Mouse (Mus musculus) heart, embryonic 15.5 days (tissue): ENCODE results near the gene Pmvk. TPM values are rescaled to one million over a fixed set of nuclear protein-coding genes. Genes with fewer than 3 reads are reported as not detected.
"Not testable (repeated sequence)": the region's sequence is repeated elsewhere in the genome, so short reads cannot be mapped to it uniquely, and the experiment has no call there.

Experiments used
- ATAC-seq: fragments of 200-750 bp; cut with Nextera tagmentation; replicated peaks from 2 replicates; pipeline ENCODE4 v1.8.0; 2017; ENCODE audit warnings: low read depth, moderate TSS enrichment; ENCODE audit not compliant: insufficient number of reproducible peaks, insufficient read depth, low FRiP score
- H3K27ac ChIP-seq: fragments of 300-500 bp; sonication (generic); 2 replicates; pipeline ENCODE4 v1.5.1; 2015; ENCODE audit warnings: mild to moderate bottlenecking, inconsistent platforms
- H3K27me3 ChIP-seq: fragments of 300-500 bp; sonication (generic); 2 replicates; pipeline ENCODE4 v1.6.1; 2015; ENCODE audit warnings: inconsistent platforms
- H3K36me3 ChIP-seq: fragments of 300-500 bp; sonication (generic); 2 replicates; pipeline ENCODE4 v1.6.1; 2015; ENCODE audit warnings: mild to moderate bottlenecking, inconsistent platforms
- H3K4me1 ChIP-seq: fragments of 300-500 bp; sonication (generic); replicated peaks from 2 replicates; pipeline ENCODE4 v1.6.1; 2015; ENCODE audit warnings: inconsistent platforms
- H3K4me2 ChIP-seq: fragments of 300-500 bp; sonication (generic); 2 replicates; pipeline ENCODE4 v1.6.1; 2015; ENCODE audit warnings: inconsistent platforms, mild to moderate bottlenecking, moderate library complexity
- H3K4me3 ChIP-seq: fragments of 300-500 bp; sonication (generic); 2 replicates; pipeline ENCODE4 v1.5.1; 2015; ENCODE audit warnings: mild to moderate bottlenecking, inconsistent platforms
- H3K9ac ChIP-seq: fragments of 300-500 bp; sonication (generic); 2 replicates; pipeline ENCODE4 v1.6.1; 2015; ENCODE audit warnings: mild to moderate bottlenecking, inconsistent platforms
- H3K9me3 ChIP-seq: fragments of 300-500 bp; sonication (generic); replicated peaks from 2 replicates; pipeline ENCODE4 v1.6.1; 2016; ENCODE audit warnings: inconsistent platforms
- WGBS: fragments of 180-500 bp; shearing (Covaris S2); methylation state at CpG from one replicate; pipeline ENCODE4 v1.1.7; 2015; ENCODE audit warnings: mixed read lengths; 5-methylcytosine and 5-hydroxymethylcytosine counted together
- polyA plus RNA-seq: library from polyadenylated mRNA; unstranded; fragments of >200 nt; fragmentation: Nextera tagmentation; extraction: Ambion mirVana; gene quantifications from 2 replicates; pipeline ENCODE4 v1.2.1, GENCODE M21; 2015

The Pmvk gene
- polyA plus RNA-seq, 1 experiment from 2014 or later: 47.2 TPM

DNA sequence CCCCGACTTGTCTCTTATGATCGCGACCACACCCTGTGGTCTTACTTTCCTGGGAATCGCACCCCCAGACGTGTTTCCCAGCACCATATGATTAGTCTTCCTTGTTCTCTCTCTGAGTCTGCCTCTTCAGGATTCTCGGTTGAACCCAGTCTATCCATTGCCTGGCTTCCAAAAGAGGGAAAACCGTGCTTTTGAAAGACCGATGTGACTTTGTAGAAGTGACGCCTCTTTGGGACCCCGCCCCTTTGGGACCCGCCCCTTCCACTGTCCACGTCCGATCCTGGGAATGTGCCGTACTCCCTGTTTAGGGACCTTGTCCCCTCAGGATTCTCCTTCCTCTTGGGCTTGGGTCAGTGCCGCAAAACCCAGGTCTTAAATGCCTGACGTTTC lies 35.5 kb upstream of the Pmvk start:
- Histone ChIP-seq H3K4me1 (peaks cover 46% of the 10 kb centered on the region), H3K9ac (peak overlapping the region; percentile 72), H3K27ac (peak overlapping the region; percentile 99), H3K27me3 (no peaks in the 10 kb centered on the region), H3K4me2 (peak overlapping the region; percentile 71), H3K36me3 (peaks cover 31% of the 10 kb centered on the region), H3K9me3 (no peaks in the 10 kb centered on the region), H3K4me3 (peak overlapping the region; percentile 70)
- WGBS: under 1% methylated on average over 16 of the region's 16 CpGs
- peak; percentile 37 for ATAC-seq

DNA sequence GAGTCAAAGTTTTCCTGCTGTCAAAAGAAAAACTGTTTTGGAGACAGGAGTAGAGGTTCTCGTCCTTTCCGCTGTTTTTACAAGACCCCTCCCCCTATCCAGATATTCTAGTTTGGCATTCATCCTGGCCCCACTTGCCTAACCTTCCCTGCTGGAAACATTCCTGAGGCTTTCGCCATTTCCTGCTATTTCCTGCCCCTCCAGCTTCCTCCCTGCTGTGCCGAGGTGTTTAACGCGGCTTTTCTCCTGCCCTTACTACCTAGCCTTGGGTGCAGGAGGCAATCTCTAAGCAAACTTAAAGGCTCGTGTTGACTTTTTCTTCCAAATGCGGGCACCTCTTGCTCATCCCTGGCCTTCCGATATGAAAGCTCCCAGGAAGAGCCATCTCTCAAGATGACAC lies 34.8 kb upstream of the Pmvk start:
- H3K9ac ChIP-seq: peak overlapping the region; percentile 72
- peak overlapping the region; percentile 71 for H3K4me2 ChIP-seq
- peaks cover 33% of the 10 kb centered on the region for H3K36me3 ChIP-seq
- no peaks in the 10 kb centered on the region for H3K27me3 ChIP-seq
- peaks cover 49% of the 10 kb centered on the region for H3K4me1 ChIP-seq
- H3K9me3 ChIP-seq: no peaks in the 10 kb centered on the region
- H3K27ac ChIP-seq: peak overlapping the region; percentile 99
- 1% methylated on average over 9 of the region's 9 CpGs for WGBS
- H3K4me3 ChIP-seq: peak overlapping the region; percentile 70
- no peak for ATAC-seq

DNA sequence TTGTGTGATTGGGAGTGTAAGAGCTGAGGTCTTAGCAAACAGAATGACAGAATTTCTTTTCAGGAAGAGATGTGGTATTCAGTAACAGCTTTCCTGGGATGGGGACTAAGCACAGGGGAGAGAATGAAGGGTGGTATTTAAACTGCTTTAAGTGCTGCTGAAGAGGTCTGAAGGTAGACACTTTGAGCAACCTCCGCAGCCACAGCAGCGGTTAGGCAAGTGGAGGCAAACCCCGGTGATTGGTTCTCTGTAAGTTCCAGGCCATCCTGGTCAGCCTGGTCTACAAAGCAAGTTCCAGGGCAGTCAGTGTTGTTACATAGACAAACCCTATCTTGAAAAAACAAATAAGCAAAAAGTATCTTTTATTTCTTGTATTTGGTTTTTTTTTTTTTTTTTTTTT lies 34.4 kb upstream of the Pmvk start:
- Histone ChIP-seq H3K4me2 (peak overlapping the region; percentile 71), H3K9ac (peak overlapping the region; percentile 72), H3K27me3 (no peaks in the 10 kb centered on the region), H3K27ac (peak overlapping the region; percentile 99), H3K36me3 (peaks cover 33% of the 10 kb centered on the region), H3K4me3 (peak overlapping the region; percentile 70), H3K9me3 (no peaks in the 10 kb centered on the region), H3K4me1 (peaks cover 50% of the 10 kb centered on the region)
- WGBS: 18% methylated on average over 3 of the region's 3 CpGs
- no peak for ATAC-seq

DNA sequence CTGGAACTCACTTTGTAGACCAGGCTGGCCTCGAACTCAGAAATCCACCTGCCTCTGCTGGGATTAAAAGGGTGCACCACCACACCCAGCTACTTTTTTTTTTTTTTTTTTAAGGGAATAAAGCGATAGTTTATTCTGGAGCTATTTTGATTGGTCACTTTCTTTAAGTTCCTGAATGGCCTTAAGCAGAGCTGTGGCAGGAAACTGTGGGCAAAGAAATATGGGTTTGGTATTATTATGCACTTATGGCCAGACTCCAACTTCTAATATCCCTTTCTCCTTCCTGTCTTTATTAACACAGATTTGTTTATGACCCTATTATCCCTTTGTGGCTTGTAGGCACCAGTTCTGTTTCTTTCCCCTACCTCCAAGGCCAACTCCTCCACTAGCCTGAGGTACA lies 33.9 kb upstream of the Pmvk start:
- Histone ChIP-seq H3K4me1 (peaks cover 50% of the 10 kb centered on the region), H3K27ac (peak overlapping the region; percentile 99), H3K9ac (peak overlapping the region; percentile 20; the same call in 1 of the 2 replicates), H3K9me3 (no peaks in the 10 kb centered on the region), H3K36me3 (peaks cover 33% of the 10 kb centered on the region), H3K4me3 (peak overlapping the region; percentile 70), H3K27me3 (no peaks in the 10 kb centered on the region), H3K4me2 (peak overlapping the region; percentile 71)
- WGBS: 63% methylated on average over 2 of the region's 2 CpGs
- ATAC-seq: no peak

DNA sequence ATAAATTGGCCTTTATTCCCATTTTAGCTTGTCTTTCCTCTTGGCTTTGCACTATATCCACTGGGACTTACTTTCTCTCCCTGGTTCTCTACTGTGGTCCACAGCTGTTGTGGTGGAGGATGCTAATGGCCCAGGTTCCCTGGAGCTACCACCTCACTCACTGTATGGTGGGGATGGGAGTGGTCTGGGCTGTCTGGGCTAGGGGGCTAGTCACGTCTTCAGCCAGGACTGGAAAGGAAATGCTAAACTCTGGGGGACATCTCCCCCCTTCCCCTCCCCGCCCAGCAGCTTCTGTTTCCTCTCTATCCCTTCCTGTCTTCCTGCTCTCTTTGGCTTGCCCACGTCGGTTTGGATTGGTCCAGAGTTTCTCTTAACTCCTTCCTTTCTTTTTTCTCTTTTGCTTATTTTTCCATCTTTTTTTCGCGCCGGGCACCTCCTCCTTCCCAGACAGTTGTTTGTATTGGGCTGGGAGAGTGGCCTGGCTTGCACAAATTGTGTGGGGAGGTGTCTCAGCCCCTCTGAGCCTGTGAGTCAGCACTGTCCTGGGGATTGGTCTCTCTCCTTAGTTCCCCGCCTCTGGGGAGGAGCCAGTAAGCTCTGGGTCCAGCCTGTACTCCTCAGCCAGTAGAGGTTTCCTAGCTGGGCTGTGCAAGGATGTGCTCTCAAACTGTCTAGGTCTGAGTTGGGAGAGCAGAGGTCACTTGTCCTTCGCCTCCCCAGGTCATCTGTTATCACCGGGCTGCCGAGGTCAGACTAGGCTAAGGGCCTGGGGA lies 33.2 kb upstream of the Pmvk start:
- Histone ChIP-seq H3K4me2 (peak overlapping the region; percentile 71), H3K4me1 (peaks cover 50% of the 10 kb centered on the region), H3K27ac (peak overlapping the region; percentile 99), H3K36me3 (peaks cover 30% of the 10 kb centered on the region), H3K9me3 (no peaks in the 10 kb centered on the region), H3K4me3 (peak overlapping the region; percentile 70), H3K27me3 (no peaks in the 10 kb centered on the region), H3K9ac (peak overlapping the region; percentile 52)
- 9% methylated on average over 11 of the region's 11 CpGs for WGBS
- ATAC-seq: peak; percentile 73

DNA sequence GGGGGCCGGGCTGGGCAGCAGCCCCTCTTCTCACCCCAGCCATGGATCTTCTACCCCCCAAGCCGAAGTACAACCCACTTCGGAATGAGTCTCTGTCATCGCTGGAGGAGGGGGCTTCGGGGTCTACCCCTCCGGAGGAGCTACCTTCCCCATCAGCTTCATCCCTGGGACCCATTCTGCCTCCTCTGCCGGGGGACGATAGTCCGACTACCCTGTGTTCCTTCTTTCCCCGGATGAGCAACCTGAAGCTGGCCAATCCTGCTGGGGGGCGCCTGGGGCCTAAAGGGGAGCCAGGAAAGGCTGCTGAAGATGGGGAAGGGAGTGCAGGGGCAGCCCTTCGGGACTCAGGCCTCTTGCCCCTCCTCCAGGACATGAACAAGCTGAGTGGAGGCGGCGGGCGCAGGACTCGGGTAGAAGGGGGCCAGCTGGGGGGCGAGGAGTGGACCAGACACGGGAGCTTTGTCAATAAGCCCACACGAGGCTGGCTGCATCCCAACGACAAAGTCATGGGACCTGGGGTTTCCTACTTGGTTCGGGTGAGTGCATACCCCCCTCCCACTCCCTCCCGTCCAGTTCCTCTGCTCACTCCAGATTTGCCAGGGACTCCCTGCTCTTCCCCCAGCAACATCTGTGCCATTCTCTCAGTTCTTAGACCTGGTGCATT lies 32.4 kb upstream of the Pmvk start:
- Histone ChIP-seq H3K9ac (peak overlapping the region; percentile 52), H3K27ac (peak overlapping the region; percentile 99), H3K4me2 (peak overlapping the region; percentile 71), H3K9me3 (no peaks in the 10 kb centered on the region), H3K4me3 (peak overlapping the region; percentile 70), H3K36me3 (peaks cover 27% of the 10 kb centered on the region), H3K27me3 (no peaks in the 10 kb centered on the region), H3K4me1 (peaks cover 47% of the 10 kb centered on the region)
- ATAC-seq: no peak
- 10% methylated on average over 22 of the region's 22 CpGs for WGBS

DNA sequence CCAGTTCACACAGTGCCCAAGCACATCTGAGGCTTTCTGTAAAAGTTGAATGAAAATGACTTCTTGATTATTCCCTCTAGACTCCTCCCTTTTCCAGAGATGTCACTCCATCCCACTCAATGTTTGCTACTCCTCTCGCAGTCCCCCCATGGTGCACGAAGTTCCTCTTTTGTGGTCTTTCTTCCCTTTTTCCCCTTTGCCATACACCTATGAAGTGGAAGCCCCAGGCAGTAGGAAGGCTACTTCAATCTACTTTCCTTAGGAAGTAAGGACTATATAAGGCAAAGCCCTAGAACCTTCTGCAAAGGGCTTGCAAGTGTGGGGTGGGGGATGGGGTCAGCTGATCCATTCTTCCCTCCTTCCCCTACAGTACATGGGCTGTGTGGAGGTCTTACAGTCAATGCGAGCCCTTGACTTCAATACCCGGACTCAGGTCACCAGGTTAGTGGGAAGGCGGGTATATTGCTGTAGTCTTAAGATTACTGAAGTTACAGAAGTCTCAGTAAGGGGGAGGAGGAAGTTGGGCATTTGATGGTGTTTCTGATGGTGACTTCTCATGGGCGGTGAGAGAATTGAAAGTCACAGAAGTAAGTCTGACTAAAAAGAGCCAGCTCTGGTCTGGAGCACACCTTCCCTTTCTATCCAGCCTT lies 31.7 kb upstream of the Pmvk start:
- H3K9me3 ChIP-seq: no peaks in the 10 kb centered on the region

DNA sequence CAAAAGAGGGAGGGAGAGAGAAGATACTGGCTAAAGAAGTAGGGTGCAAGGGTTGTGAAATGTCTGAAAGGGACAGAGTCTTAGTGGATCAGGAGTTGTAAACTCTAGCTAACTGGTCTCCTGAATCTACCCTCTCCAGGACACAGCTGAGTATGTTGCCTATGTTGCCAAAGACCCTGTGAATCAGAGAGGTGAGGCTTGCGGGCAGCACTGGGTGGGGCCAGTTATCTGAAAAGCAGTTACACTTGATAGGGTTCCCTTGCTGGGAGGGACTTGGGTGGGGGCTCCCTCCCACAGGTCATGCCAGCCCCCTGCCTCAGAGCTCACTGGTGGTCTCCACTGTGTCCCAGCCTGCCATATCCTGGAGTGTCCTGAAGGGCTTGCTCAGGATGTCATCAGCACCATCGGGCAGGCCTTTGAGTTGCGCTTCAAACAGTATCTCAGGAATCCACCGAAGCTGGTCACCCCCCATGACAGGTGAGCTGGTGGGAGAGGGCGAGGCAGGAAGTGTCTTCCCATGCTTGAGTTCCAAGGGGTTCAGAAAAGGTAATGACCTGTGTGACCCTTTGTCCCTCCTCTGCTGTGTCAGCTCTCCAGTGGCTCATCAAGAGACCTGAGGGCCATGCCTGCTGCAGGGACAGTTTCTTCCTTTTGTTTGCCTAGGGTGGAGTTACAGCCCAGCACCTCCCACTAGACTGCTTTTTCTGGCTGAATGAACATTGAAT lies 29.8 kb upstream of the Pmvk start:
- peaks cover 43% of the 10 kb centered on the region for H3K36me3 ChIP-seq
- ATAC-seq: no peak
- WGBS: 86% methylated on average over 5 of the region's 5 CpGs
- no peak overlapping the region for H3K4me2 ChIP-seq
- no peak overlapping the region for H3K4me3 ChIP-seq
- peaks cover 42% of the 10 kb centered on the region for H3K4me1 ChIP-seq
- H3K27ac ChIP-seq: no peak overlapping the region
- no peaks in the 10 kb centered on the region for H3K9me3 ChIP-seq
- no peak overlapping the region for H3K9ac ChIP-seq
- H3K27me3 ChIP-seq: no peaks in the 10 kb centered on the region

More for the DNA sequence above, 31.7 kb upstream of the Pmvk start:
- Histone ChIP-seq H3K36me3 (peaks cover 35% of the 10 kb centered on the region), H3K27me3 (no peaks in the 10 kb centered on the region), H3K4me3 (peak overlapping the region; percentile 70), H3K9ac (peak overlapping the region; percentile 28; the same call in 1 of the 2 replicates), H3K27ac (peak overlapping the region; percentile 99), H3K4me1 (peaks cover 42% of the 10 kb centered on the region), H3K4me2 (peak overlapping the region; percentile 71)
- ATAC-seq: no peak
- 65% methylated on average over 6 of the region's 6 CpGs for WGBS

DNA sequence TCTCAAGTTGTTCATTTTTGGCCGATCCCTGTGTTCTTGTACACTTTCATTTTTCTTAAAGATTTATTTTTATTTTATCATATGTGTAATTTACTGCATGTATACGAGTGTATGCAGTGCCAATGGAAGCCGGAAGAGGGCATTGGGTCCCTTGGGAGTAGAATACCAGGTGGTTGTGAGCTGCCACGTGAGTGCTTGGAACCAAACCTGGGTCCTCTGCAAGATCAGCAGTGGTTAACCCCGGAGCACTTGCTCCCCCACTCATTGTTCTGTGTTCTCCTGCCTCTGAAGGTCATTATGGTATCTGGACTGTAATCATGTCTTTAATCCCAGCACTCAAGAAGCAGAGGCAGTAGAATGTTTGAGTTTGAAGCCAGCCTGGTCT lies 29.2 kb upstream of the Pmvk start:
- Histone ChIP-seq H3K27me3 (no peaks in the 10 kb centered on the region), H3K9me3 (no peaks in the 10 kb centered on the region), H3K4me3 (no peak overlapping the region), H3K4me2 (no peak overlapping the region), H3K4me1 (peaks cover 36% of the 10 kb centered on the region), H3K36me3 (peaks cover 43% of the 10 kb centered on the region), H3K27ac (no peak overlapping the region), H3K9ac (no peak overlapping the region)
- WGBS: 80% methylated on average over 5 of the region's 5 CpGs
- ATAC-seq: no peak

DNA sequence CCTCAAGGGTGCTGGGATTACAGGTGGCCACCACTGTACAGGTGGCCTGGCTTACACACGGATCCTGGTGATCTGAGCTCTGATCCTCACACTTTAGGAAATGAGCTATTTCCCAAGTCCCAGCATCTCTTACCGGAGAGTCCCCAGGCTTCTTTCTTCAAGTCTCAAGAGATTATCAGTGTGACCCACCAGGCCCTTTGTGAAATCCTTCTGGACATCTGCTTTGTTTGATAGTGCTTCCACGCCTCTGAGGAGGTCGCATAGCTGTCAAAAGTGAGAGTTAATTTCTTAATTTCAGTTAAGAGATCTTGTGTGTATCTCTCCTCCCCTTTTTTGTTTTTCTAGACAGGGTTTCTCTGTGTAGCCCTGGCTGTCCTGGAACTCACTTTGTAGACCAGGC lies 28.5 kb upstream of the Pmvk start:
- H3K4me2 ChIP-seq: no peak overlapping the region
- peaks cover 35% of the 10 kb centered on the region for H3K4me1 ChIP-seq
- ATAC-seq: no peak
- no peak overlapping the region for H3K4me3 ChIP-seq
- H3K9ac ChIP-seq: no peak overlapping the region
- H3K27me3 ChIP-seq: no peaks in the 10 kb centered on the region
- no peak overlapping the region for H3K27ac ChIP-seq
- peaks cover 43% of the 10 kb centered on the region for H3K36me3 ChIP-seq
- 84% methylated on average over 4 of the region's 4 CpGs for WGBS
- no peaks in the 10 kb centered on the region for H3K9me3 ChIP-seq

DNA sequence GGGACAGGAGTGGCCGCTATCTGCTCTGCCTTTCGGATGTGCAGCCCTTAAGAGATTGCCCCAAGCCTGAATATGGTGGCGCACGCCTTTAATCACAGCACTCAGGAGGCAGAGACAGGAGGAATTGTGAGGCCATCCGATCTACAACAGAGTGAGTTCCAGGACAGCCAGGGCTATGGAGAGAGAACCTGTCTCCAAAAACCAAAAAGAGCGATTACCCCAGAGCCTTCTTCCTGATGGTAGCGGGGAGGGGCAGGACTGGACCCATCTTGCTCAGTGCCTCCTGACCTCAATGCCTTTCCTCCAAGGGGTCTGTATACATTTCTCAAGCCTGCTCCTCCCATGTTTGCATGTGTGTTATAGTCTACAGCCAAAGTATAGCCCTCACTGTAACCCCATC lies 25.3 kb upstream of the Pmvk start:
- WGBS: 89% methylated on average over 7 of the region's 7 CpGs
- not testable (repeated sequence) for ATAC-seq, H3K4me3 ChIP-seq, H3K9me3 ChIP-seq, H3K27ac ChIP-seq, H3K4me2 ChIP-seq, H3K9ac ChIP-seq, H3K27me3 ChIP-seq
- Histone ChIP-seq H3K4me1 (peaks cover 23% of the 10 kb centered on the region), H3K36me3 (peaks cover 58% of the 10 kb centered on the region)
